Mouse (Mus musculus) adrenal gland, adult 10 weeks (tissue): ENCODE data around the gene Gm4131. TPM values are rescaled to one million over a fixed set of nuclear protein-coding genes. Genes with fewer than 3 reads are reported as not detected.

Experiments
- polyA plus RNA-seq: library from polyadenylated mRNA; stranded (reverse); fragments of 350-450 nt; fragmentation: Illumina TruSeq; extraction: RNeasy Lipid Tissue Mini Kit (QIAGEN cat#74804); gene quantifications from one replicate; pipeline ENCODE4 v1.2.3, GENCODE M21; 2014; ENCODE audit warnings: low read depth, low replicate concordance

Gm4131 gene
- polyA plus RNA-seq = not detected

GRCm38 (mm10) chr14:62566821-62567220 is at the start of gene Gm4131:
Gene Gm4131 (minus strand): TSS chr14:62566921.

GRCm38 (mm10) chr14:62555309-62555829 is 11.4 kb downstream of the Gm4131 start, which contains the start of gene Fam124a:
Gene Fam124a (plus strand): TSS chr14:62555737.

GRCm38 (mm10) chr14:62456239-62456747 is 110.4 kb downstream of the Gm4131 start, which contains the start of gene Gucy1b2:
Gene Gucy1b2 (minus strand): TSS chr14:62456289.

Other genes with a start within 250 kb of the Gm4131 start
- gene Gucy1b2, start 110.6 kb downstream of the Gm4131 start, polyA plus RNA-seq = 0.47 TPM
- gene Fam124a, start 11.2 kb downstream of the Gm4131 start, polyA plus RNA-seq = 2.3 TPM
- gene Serpine3, start 96.7 kb upstream of the Gm4131 start, polyA plus RNA-seq = not detected
- gene Ints6, start 194.2 kb upstream of the Gm4131 start, polyA plus RNA-seq = 95.1 TPM